Mouse (Mus musculus) midbrain, postnatal 0 days (tissue): ENCODE measurements at regions not wholly inside any gene's neighbourhood (a gene's known extent, or its start where the extent isn't known, plus 50 kb on each side); places are given as distances from the start of the nearest gene placed in this dataset.

ENCODE experiments used
- ATAC-seq: fragments of 200-750 bp; cut with Nextera tagmentation; 2 replicates; pipeline ENCODE4 v1.8.0; 2017; ENCODE audit warnings: moderate number of reproducible peaks, mild to moderate bottlenecking, moderate TSS enrichment, moderate library complexity; ENCODE audit not compliant: low FRiP score
- DNase-seq: peaks from one replicate; pipeline ENCODE4 v3.0.0-alpha.2; 2015; ENCODE audit warnings: low spot score
- H3K27ac ChIP-seq: fragments of 300-500 bp; sonication (generic); 2 replicates; pipeline ENCODE4 v1.5.1; 2014; ENCODE audit warnings: low read depth, mild to moderate bottlenecking, low read length, mixed read lengths
- H3K27me3 ChIP-seq: fragments of 300-500 bp; sonication (generic); 2 replicates; pipeline ENCODE4 v1.6.1; 2014; ENCODE audit warnings: low read length, control low read depth, mixed read lengths; ENCODE audit not compliant: insufficient read depth
- H3K36me3 ChIP-seq: fragments of 300-500 bp; sonication (generic); 2 replicates; pipeline ENCODE4 v1.6.1; 2014; ENCODE audit warnings: low read length, control low read depth, mixed read lengths; ENCODE audit not compliant: insufficient read depth
- H3K4me1 ChIP-seq: fragments of 300-500 bp; sonication (generic); 2 replicates; pipeline ENCODE4 v1.6.1; 2014; ENCODE audit warnings: mild to moderate bottlenecking, control low read depth, antibody characterized with exemption, low read length, mixed read lengths; ENCODE audit not compliant: insufficient read depth
- H3K4me2 ChIP-seq: fragments of 300-500 bp; sonication (generic); 2 replicates; pipeline ENCODE4 v1.6.1; 2014; ENCODE audit warnings: low read depth, mild to moderate bottlenecking, low read length, mixed read lengths; ENCODE audit not compliant: poor library complexity, severe bottlenecking
- H3K4me3 ChIP-seq: fragments of 300-500 bp; sonication (generic); 2 replicates; pipeline ENCODE4 v1.5.1; 2014; ENCODE audit warnings: low read depth, mild to moderate bottlenecking, low read length, moderate library complexity
- H3K9ac ChIP-seq: fragments of 300-500 bp; sonication (generic); replicated peaks from 2 replicates; pipeline ENCODE4 v1.6.1; 2014; ENCODE audit warnings: mild to moderate bottlenecking, low read length, moderate library complexity, mixed read lengths; ENCODE audit not compliant: poor library complexity, severe bottlenecking
- H3K9me3 ChIP-seq: fragments of 300-500 bp; sonication (generic); 2 replicates; pipeline ENCODE4 v1.6.1; 2016; ENCODE audit warnings: low read length, control low read depth
- CTCF ChIP-seq: IDR thresholded peaks from 2 replicates; pipeline ENCODE4 v1.5.1; 2016; ENCODE audit warnings: antibody characterized with exemption, mild to moderate bottlenecking
- WGBS: fragments of 180-500 bp; shearing (Covaris S2); extraction: QIAGEN DNeasy Blood & Tissue Kit; methylation state at CpG from one replicate; pipeline ENCODE4 v1.1.7; 2014; 5-methylcytosine and 5-hydroxymethylcytosine counted together

GRCm38 (mm10) chr2:124816814-124817213 lies 251.1 kb upstream of the Slc24a5 start:
- no peak overlapping the region for H3K27ac ChIP-seq
- no peaks in the 10 kb centered on the region for H3K36me3 ChIP-seq

GRCm38 (mm10) chr2:124819846-124820245 lies 248.1 kb upstream of the Slc24a5 start:
- no peak overlapping the region for H3K9ac ChIP-seq
- H3K4me1 ChIP-seq: no peaks in the 10 kb centered on the region
- H3K27me3 ChIP-seq: no peaks in the 10 kb centered on the region
- no peaks in the 10 kb centered on the region for H3K36me3 ChIP-seq
- no peak for TF ChIP-seq CTCF
- no peak overlapping the region for H3K4me2 ChIP-seq
- ATAC-seq: no peak
- H3K9me3 ChIP-seq: no peaks in the 10 kb centered on the region
- DNase-seq: no peak
- no peak overlapping the region for H3K4me3 ChIP-seq
- no peak overlapping the region for H3K27ac ChIP-seq
- 61% methylated on average over 6 of the region's 6 CpGs for WGBS

More at GRCm38 (mm10) chr2:124816814-124817213, 251.1 kb upstream of the Slc24a5 start:
- WGBS: 92% methylated on average over 2 of the region's 2 CpGs
- Histone ChIP-seq H3K4me2 (no peak overlapping the region), H3K27me3 (no peaks in the 10 kb centered on the region), H3K4me3 (no peak overlapping the region), H3K9ac (no peak overlapping the region), H3K9me3 (no peaks in the 10 kb centered on the region), H3K4me1 (no peaks in the 10 kb centered on the region)
- TF ChIP-seq CTCF: no peak
- no peak for ATAC-seq
- DNase-seq: peak; percentile 1

- ATAC-seq (no peak), DNase-seq (no peak)
- H3K4me2 ChIP-seq: no peak overlapping the region
- H3K4me1 ChIP-seq: no peaks in the 10 kb centered on the region
- no peak overlapping the region for H3K9ac ChIP-seq
- no peaks in the 10 kb centered on the region for H3K27me3 ChIP-seq
- H3K4me3 ChIP-seq: no peak overlapping the region
- H3K36me3 ChIP-seq: no peaks in the 10 kb centered on the region
- no peak overlapping the region for H3K27ac ChIP-seq
- H3K9me3 ChIP-seq: no peaks in the 10 kb centered on the region
- 89% methylated on average over 9 of the region's 9 CpGs for WGBS
- no peak for TF ChIP-seq CTCF
Observed at GRCm38 (mm10) chr2:124820821-124821220, 247.1 kb upstream of the Slc24a5 start.

GRCm38 (mm10) chr2:124821366-124821765 lies 246.6 kb upstream of the Slc24a5 start:
- DNase-seq: no peak
- no peaks in the 10 kb centered on the region for H3K4me1 ChIP-seq
- 83% methylated on average over 4 of the region's 4 CpGs for WGBS

GRCm38 (mm10) chr2:124848812-124849211 lies 219.1 kb upstream of the Slc24a5 start:
- Histone ChIP-seq H3K4me2 (no peak overlapping the region), H3K36me3 (no peaks in the 10 kb centered on the region), H3K4me3 (no peak overlapping the region), H3K9me3 (no peaks in the 10 kb centered on the region), H3K9ac (no peak overlapping the region), H3K27ac (no peak overlapping the region), H3K4me1 (no peaks in the 10 kb centered on the region), H3K27me3 (no peaks in the 10 kb centered on the region)
- WGBS: 85% methylated on average over 4 of the region's 4 CpGs
- TF ChIP-seq CTCF: no peak
- DNase-seq (no peak), ATAC-seq (no peak)

More at GRCm38 (mm10) chr2:124821366-124821765, 246.6 kb upstream of the Slc24a5 start:
- no peak for ATAC-seq
- no peak for TF ChIP-seq CTCF
- Histone ChIP-seq H3K27me3 (no peaks in the 10 kb centered on the region), H3K27ac (no peak overlapping the region), H3K36me3 (no peaks in the 10 kb centered on the region), H3K9me3 (no peaks in the 10 kb centered on the region), H3K9ac (no peak overlapping the region), H3K4me3 (no peak overlapping the region), H3K4me2 (no peak overlapping the region)

- WGBS: 68% methylated on average over 3 of the region's 3 CpGs
- DNase-seq (no peak), ATAC-seq (no peak)
- Histone ChIP-seq H3K27me3 (no peaks in the 10 kb centered on the region), H3K4me1 (no peaks in the 10 kb centered on the region), H3K9ac (no peak overlapping the region), H3K4me3 (no peak overlapping the region), H3K27ac (no peak overlapping the region), H3K9me3 (no peaks in the 10 kb centered on the region), H3K36me3 (no peaks in the 10 kb centered on the region), H3K4me2 (no peak overlapping the region)
- TF ChIP-seq CTCF: no peak
Observed at GRCm38 (mm10) chr2:124858504-124858903, 209.4 kb upstream of the Slc24a5 start.
